Mouse (Mus musculus) WW6 (cell line): Measurements from ENCODE around the gene Vmn2r23.
"Not testable (repeated sequence)": the region's sequence is repeated elsewhere in the genome, so short reads cannot be mapped to it uniquely, and the experiment has no call there.

Source experiments
- DNase-seq: peaks from one replicate; pipeline ENCODE4 v3.0.0-alpha.2; 2013; ENCODE audit warnings: low read depth, low spot score

Vmn2r23 gene

DNA sequence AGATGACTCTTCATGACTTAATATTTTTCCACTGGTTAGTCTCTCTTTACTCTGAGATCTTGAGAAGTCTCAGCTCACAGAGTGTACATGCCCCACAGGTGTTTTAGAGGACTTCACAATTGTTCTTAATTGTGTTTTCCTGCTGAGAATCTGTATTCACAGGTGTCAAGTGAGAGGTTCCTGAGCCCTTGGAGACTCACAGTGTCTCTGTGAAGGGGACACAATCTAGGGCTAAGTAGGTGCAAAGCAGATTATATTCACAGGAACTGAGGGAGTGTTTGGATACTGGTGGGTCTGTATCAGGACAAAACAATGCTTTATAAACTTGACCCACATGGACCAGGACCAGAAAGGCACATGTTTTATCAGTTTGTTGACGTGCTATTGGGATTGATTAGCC lies at the start of gene Vmn2r23:
Vmn2r23 (plus strand) TSS at position 301 of the 400 bp plus-strand sequence.
- DNase-seq = no peak

DNA sequence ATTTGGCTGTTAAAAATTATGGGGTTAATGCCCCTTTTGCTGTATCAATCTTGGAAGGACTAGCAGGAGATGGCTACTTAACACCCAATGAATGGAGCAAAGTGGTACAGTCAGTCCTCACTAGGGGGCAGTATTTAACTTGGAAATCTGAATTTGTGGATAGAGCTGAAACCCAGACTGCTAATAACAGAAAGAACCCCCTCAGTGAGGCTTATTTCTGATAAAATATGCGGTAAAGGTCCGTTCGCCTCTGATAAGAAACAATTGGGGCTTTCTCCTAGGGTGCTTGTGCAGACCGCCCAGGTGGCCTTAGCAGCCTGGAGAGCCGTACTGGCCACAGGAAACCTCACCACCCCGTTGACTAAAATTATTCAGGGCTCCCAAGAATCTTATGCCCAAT lies 45.4 kb upstream of the Vmn2r23 start:
- DNase-seq = no peak

DNA sequence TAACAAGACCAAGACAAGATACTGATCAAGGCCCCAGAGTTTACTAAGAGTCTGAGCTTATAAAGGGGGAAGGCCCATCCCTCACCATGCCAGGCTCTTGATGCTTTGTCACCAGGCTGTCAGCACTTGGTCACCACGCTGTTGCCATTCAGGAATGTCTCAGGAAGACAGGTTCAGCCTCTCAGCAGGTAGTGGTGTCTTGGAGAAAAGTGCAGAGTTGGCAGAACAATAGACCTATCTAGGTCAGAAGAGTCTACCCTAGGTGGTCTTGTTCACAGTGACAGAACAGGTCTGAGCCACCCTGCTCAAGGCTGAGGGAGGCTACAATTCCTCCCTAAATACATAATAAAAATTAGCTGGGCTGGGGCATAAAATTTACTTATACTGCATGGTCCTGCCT lies 5.8 kb upstream of the Vmn2r23 start:
- not testable (repeated sequence) for DNase-seq

- peak; percentile 28 for DNase-seq
These were observed 5.3 kb upstream of the Vmn2r23 start for GRCm38 (mm10) chr6:123697213-123697612.

GRCm38 (mm10) chr6:123770031-123770430 lies 67.6 kb downstream of the Vmn2r23 start:
- no peak for DNase-seq

GRCm38 (mm10) chr6:123778579-123778978 lies 76.1 kb downstream of the Vmn2r23 start, which contains the start of gene Vmn2r24:
Vmn2r24 (plus strand) TSS chr6:123778879.
- no peak for DNase-seq

DNA sequence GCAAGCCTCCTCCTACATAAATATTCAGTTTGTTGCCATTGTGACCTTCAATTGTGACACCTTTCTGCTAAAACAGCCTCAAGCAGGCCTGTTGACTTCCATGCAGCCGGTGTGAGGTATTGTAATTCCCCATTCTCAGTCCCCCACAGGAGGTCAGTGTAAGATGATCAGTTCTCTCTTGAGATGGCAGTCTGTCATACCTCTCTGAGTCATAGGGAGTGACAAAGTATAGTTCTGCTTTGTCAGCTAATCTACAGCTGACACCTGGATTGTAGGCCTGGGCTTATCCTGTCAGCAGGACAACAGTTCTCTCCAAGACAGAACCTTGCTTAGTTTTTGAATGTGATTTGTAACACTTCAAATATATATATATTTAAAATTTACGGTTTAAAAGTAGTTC lies 82.4 kb downstream of the Vmn2r23 start:
- DNase-seq = no peak

- no peak for DNase-seq
These were observed 91.3 kb downstream of the Vmn2r23 start for GRCm38 (mm10) chr6:123793746-123794145.
